ENCODE assay signal across 8 mouse cellular contexts in genomic region chr13:29835170-29835569, GRCm38 (mm10). TPM values are rescaled to one million over a fixed set of nuclear protein-coding genes. Genes with fewer than 3 reads are reported as not detected.
DNase-seq lines count a peak whose midpoint lies in the region; TF ChIP-seq lines count a peak whose summit lies in the region.

No protein-coding gene starts in this region.

- TF ChIP-seq CTCF in brain, embryonic 14.5 days (IDR thresholded peaks at IDR 0.05; ENCODE audit: borderline replicate concordance, extremely low read depth, insufficient read depth, insufficient read length) = peak; percentile 73; the same call in 1 of the 2 replicates

- TF ChIP-seq POLR2A in brain, embryonic 14.5 days (IDR thresholded peaks at IDR 0.05; ENCODE audit: borderline replicate concordance, extremely low read depth, insufficient read depth, insufficient read length, poor library complexity, severe bottlenecking) = no peak

- DNase-seq in frontal cortex, postnatal 36 days (ENCODE audit: low spot score in 2 of 2) = peak; percentile 43 to 61
- no peak for DNase-seq in frontal cortex, postnatal 10 days (ENCODE audit: low spot score in 2 of 2)
- DNase-seq in ovary, postnatal 14 days (ENCODE audit: low spot score) = peak; percentile 30
- DNase-seq in ovary, postnatal 36 days (ENCODE audit: low spot score) = no peak
- peak; percentile 86 for DNase-seq in brain, embryonic 14.5 days (ENCODE audit: low read depth)
- peak; percentile 57 for DNase-seq in induced T-regulatory cell, adult 2 months (ENCODE audit: low read depth)
- peak; percentile 37 for DNase-seq in lung, postnatal 25 days (ENCODE audit: low spot score)
- DNase-seq in urinary bladder, postnatal 4 days (ENCODE audit: low spot score in 2 of 2) = no peak

RNA-seq across cellular contexts. Expression of gene Cdkal1, which starts 20.3 kb away (rescaled TPM):
- 5.8 and 7.2 TPM in 2 replicates for polyA plus RNA-seq in brain, embryonic 14.5 days (2012; rRNA removed)

Comparison
In these comparisons a context has a peak if more than half of its experiments do, and no peak if none do; other contexts are left out.
1. DNase-seq: peak in frontal cortex, postnatal 36 days (2 of 2), ovary, postnatal 14 days (single experiment), brain, embryonic 14.5 days (single experiment), induced T-regulatory cell, adult 2 months (single experiment) and lung, postnatal 25 days (single experiment); none in frontal cortex, postnatal 10 days (0 of 2), ovary, postnatal 36 days (single experiment) and urinary bladder, postnatal 4 days (0 of 2).